Mouse (Mus musculus) spleen, postnatal 14 days (tissue): Measurements from ENCODE around the gene Manbal.
"Not testable (repeated sequence)": the region's sequence is repeated elsewhere in the genome, so short reads cannot be mapped to it uniquely, and the experiment has no call there.

Experiments
- DNase-seq, 2 experiments: peaks; one replicate each; pipeline ENCODE4 v3.0.0; 2021 to 2022; ENCODE audit warnings: low spot score in 2 of 2

The Manbal gene

DNA sequence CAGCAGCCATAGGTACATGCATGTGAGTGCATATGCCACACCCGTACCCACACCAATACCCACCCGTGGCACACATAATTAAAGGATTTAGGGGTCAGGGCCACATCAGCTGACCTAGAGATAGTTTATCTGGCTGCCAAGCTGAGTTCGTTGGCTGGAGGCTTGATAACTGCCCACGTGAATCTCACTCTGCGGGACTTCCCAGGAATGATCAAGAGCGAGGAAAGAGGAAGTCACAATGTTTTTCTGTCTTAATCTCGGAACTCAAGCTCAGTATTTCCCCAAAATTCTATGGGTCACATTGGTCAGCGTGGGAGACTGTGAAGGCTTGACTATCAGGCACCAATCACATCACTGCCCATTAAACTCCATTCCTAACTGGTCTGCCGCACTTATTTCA lies 632 bp upstream of the Manbal start:
- no peak for DNase-seq

GRCm38 (mm10) chr2:157367991-157368390 lies 597 bp downstream of the Manbal start:
- DNase-seq, result no peak

DNA sequence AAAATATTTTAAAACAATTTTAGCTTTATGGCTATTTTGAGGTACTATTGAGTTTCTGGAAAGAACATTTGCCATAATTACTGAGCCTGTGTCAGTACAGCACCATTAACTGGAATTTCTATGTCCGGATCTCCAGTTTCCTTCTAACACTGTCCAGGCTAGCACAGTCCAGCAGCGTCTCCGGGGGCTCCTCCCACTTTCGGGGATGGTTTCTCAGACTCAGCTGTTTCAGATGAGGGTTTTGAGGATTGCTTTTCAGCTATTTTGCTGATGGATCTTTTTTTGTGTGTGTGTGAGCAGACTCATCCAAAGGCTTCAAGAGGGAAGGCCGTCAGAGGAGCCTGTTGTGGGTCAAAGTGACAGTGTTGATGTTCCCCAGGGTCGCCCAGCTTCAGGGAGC lies 4.3 kb downstream of the Manbal start:
- no peak for DNase-seq

DNA sequence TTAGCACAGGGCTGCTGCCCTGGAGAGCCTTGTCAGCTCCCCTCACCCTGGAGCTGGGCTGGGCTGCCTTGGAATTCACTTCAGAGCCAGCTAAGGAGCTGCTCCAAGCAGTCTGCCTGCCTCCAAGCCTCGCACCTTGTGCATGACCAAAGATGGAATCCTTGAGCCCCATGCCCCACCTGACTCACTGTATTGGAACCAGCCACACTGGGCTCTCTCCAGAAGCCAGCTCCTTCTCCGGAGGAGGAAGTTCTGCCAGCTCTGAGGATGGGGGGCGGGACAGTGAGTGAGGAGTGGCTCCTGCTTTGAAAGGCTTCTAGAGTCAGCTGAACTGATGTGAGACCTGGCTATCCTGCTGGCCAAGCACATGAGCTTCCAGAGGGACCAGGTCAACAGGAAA lies 6.3 kb downstream of the Manbal start:
- no peak for DNase-seq

DNA sequence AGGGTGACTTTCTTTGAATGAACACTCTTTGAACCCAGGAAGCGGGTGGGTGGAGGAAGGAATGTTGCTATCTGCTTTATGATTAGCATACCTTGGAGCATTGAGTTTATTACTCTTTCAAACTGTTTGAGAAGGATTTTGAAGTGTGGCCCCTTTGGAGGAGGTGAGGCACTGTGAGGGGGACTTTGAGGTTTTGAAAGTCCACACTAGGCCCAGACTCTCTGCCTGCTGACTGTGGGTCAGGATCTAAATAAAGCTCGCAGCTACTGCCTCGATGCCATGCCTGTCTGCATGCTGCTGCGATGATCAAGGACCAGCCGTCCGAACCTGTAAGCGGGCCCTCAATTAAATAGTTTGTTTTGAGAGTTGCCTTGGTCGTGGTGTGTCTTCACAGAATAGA lies 7.7 kb downstream of the Manbal start:
- no peak for DNase-seq

DNA sequence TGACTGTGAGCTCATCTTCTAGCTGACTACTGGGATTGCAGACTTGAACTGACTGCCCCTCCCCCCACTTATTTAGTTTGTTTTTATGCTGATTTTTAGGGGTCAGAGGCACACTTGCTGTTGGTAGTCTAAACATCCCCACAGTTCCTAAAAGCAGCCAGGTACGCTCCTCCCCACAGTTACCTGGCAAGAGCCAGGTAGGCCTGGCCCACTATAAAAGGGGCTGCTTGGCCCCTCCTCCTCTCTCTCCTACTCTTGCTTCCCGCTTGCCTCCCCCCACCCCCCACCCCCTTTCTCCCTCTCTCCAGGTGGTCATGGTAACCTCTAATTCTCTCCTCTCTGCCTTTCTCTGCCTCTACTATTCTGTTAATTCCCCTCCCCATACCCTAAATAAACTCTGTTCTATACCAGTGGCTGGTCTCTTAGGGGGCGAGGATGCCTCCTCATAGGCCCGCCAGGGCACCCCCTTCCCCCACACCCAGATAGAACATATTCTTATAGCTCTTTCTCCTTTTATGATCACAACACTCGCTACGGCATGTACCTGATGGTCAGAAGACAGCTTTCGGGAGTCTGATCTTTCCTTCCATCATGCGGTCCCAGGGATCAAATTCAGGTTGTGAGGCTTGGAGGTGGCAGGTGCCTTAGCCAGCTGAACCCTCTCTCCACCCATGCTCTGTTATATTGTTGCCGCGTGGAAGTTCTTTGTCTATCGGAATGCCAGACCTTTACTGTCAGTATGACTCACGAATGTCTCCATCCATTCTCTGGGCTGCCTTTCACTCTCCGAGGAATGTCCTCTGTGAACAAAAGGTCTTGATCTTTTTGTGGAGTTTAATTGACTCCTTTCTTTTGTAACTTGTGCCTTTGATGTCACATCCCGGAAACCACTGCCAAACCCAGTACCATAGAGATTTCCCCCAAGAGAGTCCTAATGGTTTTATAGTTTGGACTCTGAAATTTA lies 8.7 kb downstream of the Manbal start:
- DNase-seq, result no peak

DNA sequence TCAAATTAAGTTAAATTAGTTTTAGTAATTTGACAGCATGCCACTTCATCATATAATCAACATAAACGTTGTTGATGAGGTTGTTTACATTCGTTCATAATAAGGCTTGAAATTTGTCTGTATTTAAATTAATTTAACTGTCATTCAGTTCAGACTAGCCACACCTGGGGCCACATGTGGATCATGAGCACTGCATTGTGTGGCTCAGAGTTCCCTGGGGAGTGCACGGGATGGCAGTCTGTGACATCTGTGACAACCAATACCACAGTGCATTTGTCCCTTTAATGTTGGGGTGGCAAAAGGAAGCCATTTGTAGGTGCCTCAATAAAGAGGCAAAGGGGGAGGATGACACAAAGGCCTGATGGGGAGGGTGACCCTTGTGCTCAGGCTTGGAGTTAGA lies 9.6 kb downstream of the Manbal start:
- DNase-seq, result no peak

DNA sequence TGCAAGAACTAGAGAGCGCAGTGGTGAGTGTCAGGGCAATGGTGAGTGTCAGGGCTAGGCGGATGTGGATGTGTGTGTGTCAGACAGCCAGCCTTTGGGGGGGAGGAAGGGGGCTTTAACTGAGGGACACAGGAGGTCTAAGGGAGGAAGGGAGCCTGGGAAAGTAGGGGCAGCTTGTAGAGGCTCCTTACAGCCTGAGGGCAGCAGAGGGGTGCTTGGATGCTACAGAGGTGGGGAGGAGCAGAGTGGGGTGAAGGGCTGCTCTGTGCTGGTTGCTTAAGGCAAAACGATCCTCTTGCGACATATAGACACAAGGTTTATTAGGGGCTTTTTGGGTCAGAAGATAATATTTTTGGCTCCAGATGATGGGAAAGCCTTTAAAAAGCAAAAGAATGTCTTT lies 17.4 kb downstream of the Manbal start:
- DNase-seq, result no peak

DNA sequence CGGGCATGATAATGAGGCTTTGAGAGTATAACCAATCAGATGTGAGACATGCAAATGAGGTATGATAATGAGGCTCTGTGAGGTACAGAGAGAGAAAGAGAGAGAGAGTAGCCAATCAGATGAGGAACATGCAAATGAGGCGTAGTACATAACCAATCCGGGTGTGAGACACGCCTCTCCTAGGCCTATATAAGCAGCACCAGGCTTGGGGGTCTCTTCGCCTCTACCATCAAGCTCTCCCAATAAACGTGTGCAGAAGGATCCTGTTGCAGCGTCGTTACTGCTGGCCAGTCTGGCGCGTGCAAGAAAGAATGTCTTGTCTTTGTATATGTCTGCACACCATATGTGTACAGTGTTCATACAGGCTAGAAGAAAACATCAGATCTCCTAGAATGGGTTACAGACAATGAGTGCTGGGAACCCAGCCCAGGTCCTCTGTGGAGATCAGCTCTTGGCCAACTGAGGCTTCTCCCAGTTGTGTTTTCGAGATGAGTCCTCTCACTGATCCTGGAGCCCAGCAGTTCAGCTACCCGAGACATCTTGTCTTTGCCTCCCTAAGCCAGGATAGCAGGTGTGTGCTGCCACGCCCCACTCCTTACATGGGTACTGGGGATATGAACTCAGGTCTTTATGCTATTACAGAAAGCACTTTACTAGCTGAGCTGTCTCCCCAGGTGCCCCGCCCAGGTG lies 21.7 kb downstream of the Manbal start:
- DNase-seq, result not testable (repeated sequence)

GRCm38 (mm10) chr2:157389591-157389921 lies 22.2 kb downstream of the Manbal start:
- DNase-seq, result no peak

GRCm38 (mm10) chr2:157392331-157392730 lies 24.9 kb downstream of the Manbal start:
- DNase-seq, result no peak

DNA sequence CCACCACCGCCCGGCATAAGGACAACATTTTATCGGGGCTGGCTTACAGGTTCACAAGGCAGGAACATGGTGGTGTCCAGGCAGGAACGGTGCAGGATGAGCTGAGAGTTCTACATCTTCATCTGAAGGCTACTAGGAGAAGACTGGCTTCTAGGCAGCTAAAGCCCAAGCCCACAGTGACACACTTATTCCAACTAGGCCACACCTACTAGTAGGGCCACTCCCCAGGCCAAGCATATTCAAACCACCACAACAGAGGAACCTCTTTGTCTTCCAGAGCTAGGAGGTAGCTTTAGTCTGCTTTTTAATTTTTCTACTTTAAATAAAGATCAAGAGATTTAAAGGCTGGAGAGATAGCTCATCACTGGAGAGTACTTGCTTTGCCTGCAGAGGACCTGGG lies 26.2 kb downstream of the Manbal start:
- no peak for DNase-seq

DNA sequence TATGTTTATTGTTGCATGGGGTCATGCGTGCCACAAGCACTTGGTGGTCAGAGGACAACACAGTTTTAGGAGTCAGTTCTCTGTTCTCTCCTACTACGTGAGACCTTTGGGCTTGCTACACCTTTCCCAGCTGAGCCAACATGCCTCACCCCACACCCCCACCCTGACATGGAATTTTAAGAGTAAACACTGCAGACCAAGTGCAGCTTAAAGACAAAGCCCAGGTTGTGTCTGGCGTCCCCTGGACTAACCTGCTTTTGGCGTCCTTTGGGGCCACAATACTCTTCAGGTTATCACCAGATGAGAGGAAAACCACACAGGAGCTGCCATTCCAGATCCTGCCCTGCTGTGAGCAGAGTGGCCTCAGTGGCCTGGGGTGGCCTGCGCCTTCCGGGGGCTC lies 27.5 kb downstream of the Manbal start:
- DNase-seq, result no peak

GRCm38 (mm10) chr2:157395371-157395770 lies 28.0 kb downstream of the Manbal start:
- DNase-seq, result no peak

- DNase-seq, result peak in 1 of 2 experiments; percentile 19
Measured at GRCm38 (mm10) chr2:157395960-157396359, 28.6 kb downstream of the Manbal start.

DNA sequence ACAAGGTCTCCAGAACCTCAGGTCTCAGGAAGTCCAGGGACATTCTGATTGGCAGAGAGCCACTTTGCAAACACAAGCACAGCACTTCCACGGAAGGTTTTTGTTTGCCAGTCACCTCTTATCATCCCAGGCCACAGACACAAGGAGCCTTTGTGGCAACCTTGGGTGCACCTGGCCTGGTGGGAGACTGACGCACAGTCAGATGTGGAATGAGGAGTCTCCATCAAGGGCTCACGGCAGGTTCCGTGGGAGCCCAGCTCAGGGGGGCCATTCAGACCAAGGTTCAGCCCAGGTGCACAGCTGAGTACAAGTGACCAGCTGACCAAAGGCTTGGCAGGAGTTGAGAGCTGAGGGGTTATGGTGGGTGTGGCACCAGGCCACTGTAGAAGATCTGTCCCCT lies 30.0 kb downstream of the Manbal start:
- no peak for DNase-seq

- DNase-seq, result no peak
Measured at GRCm38 (mm10) chr2:157398539-157398938, 31.1 kb downstream of the Manbal start.

DNA sequence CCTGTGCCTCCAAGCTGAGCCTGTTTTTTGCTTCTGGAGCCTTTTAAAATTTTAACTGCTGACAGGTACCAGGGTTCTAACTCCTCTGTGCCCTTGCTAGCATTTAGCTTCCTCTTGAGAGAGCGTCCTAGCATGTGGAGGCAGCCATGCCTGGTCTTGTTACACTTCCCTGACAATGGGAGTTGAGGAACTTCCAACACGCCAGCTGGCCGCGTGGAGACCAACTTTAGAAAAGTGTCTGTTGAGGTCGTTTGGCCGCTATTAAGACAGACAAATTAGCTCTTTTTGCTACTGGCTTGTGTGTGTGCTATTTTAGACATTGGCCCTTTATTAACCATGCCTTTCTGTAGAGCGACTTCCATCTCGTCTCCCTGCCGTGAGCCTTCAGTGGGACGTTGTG lies 32.4 kb downstream of the Manbal start:
- DNase-seq, result no peak

GRCm38 (mm10) chr2:157400491-157400890 lies 33.1 kb downstream of the Manbal start:
- DNase-seq, result no peak

DNA sequence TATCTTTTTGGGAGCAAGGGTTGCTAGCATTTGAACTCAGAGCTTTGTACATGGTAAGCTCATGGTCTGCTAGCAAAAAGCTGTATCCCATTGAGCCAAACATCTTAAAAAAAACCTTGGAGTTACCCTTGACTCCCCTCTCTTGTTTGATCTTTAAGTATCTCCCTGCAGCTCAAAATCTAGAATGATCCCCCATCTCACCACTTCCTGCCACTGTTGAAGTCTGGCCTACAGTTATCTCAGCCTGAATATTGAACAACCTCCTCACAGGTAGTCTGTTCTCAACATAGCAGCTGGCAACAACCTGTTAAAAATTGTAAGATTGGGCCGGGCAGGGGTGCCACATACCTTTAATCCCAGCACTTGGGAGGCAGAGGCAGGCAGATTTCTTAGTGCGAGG lies 33.9 kb downstream of the Manbal start:
- DNase-seq, result no peak

- no peak for DNase-seq
Measured at GRCm38 (mm10) chr2:157407596-157407995, 40.2 kb downstream of the Manbal start.

DNA sequence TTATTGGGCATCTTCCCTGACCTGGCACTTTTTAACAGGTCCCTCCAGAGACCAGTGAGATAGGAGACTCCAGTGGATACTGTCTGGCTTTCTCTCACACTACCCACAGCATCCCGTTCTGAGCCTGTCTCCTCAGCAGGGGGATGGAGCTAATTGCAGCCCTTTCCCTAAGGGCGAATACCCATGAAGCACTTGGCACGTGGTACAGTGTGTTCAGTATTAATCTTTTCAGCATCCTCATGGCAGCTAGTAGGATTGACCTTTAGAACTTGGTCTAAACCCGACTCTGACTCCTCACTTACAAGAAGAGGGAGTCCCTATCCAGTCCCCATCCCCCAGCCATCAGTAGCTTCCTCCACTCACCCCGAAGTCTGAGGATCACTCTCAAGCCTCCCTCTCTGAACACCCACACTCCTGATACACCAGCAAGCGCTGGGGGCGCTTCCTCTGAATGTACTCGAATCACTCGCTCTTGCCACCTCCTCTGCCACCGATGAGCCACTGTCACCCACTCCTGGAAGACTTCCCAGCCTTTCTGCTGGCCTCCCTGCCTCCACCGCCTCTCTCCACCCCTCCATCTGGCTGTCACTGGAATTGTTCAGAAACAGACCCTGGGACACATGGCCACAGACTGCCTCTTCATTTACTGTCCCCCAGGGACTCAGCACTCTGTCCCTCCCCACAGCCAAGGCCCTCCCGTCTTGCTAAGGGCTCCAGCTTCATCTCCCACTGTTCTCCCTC lies 42.6 kb downstream of the Manbal start:
- DNase-seq, result no peak
